Mouse (Mus musculus): ENCODE measurements around the gene Apeh. TPM values are rescaled to one million over a fixed set of nuclear protein-coding genes. Genes with fewer than 3 reads are reported as not detected.

Apeh gene
- polyA plus RNA-seq, 1 experiment = 206 TPM

DNA sequence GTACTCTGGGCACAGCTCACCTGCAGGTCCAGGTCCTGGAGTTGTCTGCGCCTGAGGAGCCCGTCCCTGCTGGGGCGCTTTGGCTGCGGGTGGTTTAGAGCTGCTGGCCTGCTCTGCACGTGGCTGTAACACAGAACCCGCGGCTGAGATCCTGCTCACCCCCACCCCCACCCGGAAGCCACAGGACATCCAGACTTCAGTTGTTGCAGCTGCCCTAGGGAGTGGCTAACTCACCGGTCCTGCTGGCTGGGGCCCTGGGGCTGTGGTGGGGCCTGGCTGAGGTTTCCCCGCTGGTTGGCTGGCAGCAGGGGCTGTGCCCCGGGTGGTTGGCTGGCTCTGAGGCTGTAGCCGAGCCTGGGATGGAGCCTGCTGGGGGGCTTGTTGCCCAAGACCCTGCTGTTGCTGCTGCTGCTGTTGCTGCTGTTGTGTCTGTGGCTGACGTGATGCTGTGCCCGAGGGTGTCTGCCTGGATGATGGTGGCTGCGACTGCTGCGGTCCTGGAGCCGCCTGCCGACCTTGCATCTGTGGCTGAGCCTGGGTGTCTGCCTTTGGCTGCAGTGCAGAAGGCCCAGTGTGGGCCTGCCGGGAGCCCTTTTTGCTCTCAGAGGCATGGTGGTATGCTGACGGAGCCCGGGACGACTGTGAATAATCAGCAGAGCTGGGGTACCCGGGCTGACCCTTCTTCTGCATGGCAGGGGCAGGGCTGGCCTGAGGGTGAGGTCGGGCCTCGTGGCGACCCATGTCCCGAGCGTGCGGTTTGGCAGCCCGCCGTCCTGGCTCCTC, 10.6 kb upstream of the Apeh start:
- H3K4me1 ChIP-seq (ENCODE audit: control insufficient read depth, insufficient read depth, low read length) = peaks cover 9% of the 10 kb centered on the region
- TF ChIP-seq CTCF (IDR thresholded peaks at IDR 0.05; ENCODE audit: control insufficient read depth, insufficient read depth, low read length) (no peak), POLR2A (IDR thresholded peaks at IDR 0.05; ENCODE audit: borderline replicate concordance, control insufficient read depth, low read depth, low read length) (0 out of 2 replicates have a peak, but pooled peaks have one; percentile 14)
- peak overlapping the region; percentile 71; the same call in 1 of the 2 replicates for H3K27ac ChIP-seq (ENCODE audit: control insufficient read depth, insufficient read depth, low read depth, low read length, poor library complexity)
- WGBS = 37% methylated on average over 31 of the region's 31 CpGs
- H3K4me3 ChIP-seq (replicated peaks; ENCODE audit: control insufficient read depth, low read depth, low read length) = peak overlapping the region; percentile 46

- H3K27ac ChIP-seq (ENCODE audit: control insufficient read depth, insufficient read depth, low read depth, low read length, poor library complexity) = no peak overlapping the region
- no peak for TF ChIP-seq CTCF (IDR thresholded peaks at IDR 0.05; ENCODE audit: control insufficient read depth, insufficient read depth, low read length)
- no peak for TF ChIP-seq POLR2A (IDR thresholded peaks at IDR 0.05; ENCODE audit: borderline replicate concordance, control insufficient read depth, low read depth, low read length)
- 94% methylated on average over 8 of the region's 8 CpGs for WGBS
- H3K4me3 ChIP-seq (replicated peaks; ENCODE audit: control insufficient read depth, low read depth, low read length) = no peak overlapping the region
- H3K4me1 ChIP-seq (ENCODE audit: control insufficient read depth, insufficient read depth, low read length) = no peaks in the 10 kb centered on the region
Measured at GRCm38 (mm10) chr9:108099619-108100018, 5.2 kb upstream of the Apeh start.

DNA sequence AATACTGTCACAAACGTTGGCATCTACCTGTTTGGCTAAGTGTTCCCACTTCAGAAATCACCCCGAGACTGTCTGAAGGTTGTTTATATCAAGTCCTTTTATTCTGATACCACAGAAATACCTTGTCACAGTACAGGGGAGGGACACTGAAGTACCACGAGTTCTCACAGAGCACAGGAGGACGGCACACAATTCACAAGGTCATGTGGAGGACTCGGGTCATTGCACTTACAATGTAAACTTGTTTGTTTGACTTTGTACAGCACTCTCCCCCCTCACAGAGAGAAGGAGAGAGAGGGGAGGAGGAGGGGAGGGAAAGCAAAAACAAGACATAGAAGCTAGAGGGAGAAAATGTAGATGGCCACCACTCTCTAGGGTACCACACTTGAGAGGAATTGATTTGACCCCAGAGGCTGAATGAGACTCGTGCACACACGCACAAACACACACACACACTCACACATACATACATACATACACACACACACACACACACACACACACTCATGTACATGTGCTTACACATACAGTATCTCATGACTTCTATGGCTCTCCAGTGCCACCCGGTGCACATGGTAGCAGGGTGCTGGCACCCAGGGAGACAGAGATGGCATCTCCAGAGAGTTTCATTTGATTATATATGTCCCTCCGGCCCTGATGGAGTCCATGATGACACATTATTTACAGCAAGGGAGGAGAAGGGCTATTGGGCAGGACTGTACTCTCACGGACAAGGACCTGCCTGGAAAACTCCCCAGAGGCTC, 1.7 kb upstream of the Apeh start:
- H3K4me3 ChIP-seq (replicated peaks; ENCODE audit: control insufficient read depth, low read depth, low read length) = peak overlapping the region; percentile 72
- TF ChIP-seq CTCF (IDR thresholded peaks at IDR 0.05; ENCODE audit: control insufficient read depth, insufficient read depth, low read length) (peak; percentile 29; the same call in 1 of the 2 replicates), POLR2A (IDR thresholded peaks at IDR 0.05; ENCODE audit: borderline replicate concordance, control insufficient read depth, low read depth, low read length) (no peak)
- peak overlapping the region; percentile 59 for H3K27ac ChIP-seq (ENCODE audit: control insufficient read depth, insufficient read depth, low read depth, low read length, poor library complexity)

DNA sequence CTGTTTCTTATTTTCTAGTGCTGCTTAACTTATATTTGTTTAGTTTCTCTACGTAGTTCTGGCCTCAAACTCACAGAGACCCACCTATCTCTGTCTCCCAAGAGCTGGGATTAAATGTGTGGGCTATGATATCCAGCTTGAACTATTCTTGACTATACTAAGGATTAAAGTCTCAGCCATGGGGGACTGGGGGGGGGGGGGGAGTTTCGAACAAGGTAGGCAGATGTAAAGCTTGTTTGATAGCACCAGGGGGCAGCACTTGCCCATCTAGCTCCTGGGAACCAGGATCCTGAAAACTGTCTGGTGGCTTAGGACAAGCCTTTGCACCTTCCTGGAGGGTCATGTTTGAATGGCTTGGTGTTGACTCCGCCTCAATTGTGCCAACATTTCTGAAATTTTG, 1.1 kb upstream of the Apeh start:
- Histone ChIP-seq H3K27ac (ENCODE audit: control insufficient read depth, insufficient read depth, low read depth, low read length, poor library complexity) (peak overlapping the region; percentile 88; the same call in 1 of the 2 replicates), H3K4me1 (ENCODE audit: control insufficient read depth, insufficient read depth, low read length) (no peaks in the 10 kb centered on the region; the same call in 1 of the 2 replicates), H3K4me3 (replicated peaks; ENCODE audit: control insufficient read depth, low read depth, low read length) (peak overlapping the region; percentile 59)
- TF ChIP-seq CTCF (IDR thresholded peaks at IDR 0.05; ENCODE audit: control insufficient read depth, insufficient read depth, low read length) = peak; percentile 86
- TF ChIP-seq POLR2A (IDR thresholded peaks at IDR 0.05; ENCODE audit: borderline replicate concordance, control insufficient read depth, low read depth, low read length) = 0 out of 2 replicates have a peak, but pooled peaks have one; percentile 19
- 3% methylated on average over 3 of the region's 3 CpGs for WGBS

More for the DNA sequence above, 1.7 kb upstream of the Apeh start:
- no peaks in the 10 kb centered on the region; the same call in 1 of the 2 replicates for H3K4me1 ChIP-seq (ENCODE audit: control insufficient read depth, insufficient read depth, low read length)
- 56% methylated on average over 10 of the region's 10 CpGs for WGBS

DNA sequence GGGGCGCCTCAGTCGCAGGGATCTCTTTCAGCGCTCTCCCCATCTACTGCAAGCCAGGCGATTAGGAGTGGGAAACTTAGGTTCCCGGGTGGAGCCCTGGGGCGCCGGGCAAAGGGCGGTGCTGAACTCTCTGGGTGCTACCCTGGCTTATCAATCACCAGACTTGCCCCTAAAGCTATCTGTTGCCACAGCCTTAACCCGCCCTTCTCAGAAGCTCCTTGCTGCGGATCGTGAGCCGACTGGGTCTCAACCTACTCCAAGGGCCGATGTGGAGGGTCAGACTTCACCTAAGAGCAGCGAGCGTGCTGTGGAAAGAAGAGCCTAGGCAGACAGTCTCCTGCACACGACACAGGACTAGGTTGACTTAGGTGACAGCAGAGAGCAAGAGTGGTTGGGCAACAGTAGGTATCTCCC, 599 bp upstream of the Apeh start:
- TF ChIP-seq POLR2A (IDR thresholded peaks at IDR 0.05; ENCODE audit: borderline replicate concordance, control insufficient read depth, low read depth, low read length) (peak; percentile 66; the same call in 1 of the 2 replicates), CTCF (IDR thresholded peaks at IDR 0.05; ENCODE audit: control insufficient read depth, insufficient read depth, low read length) (no peak)
- H3K4me3 ChIP-seq (replicated peaks; ENCODE audit: control insufficient read depth, low read depth, low read length) = peak overlapping the region; percentile 97
- no peaks in the 10 kb centered on the region; the same call in 1 of the 2 replicates for H3K4me1 ChIP-seq (ENCODE audit: control insufficient read depth, insufficient read depth, low read length)
- WGBS = 1% methylated on average over 16 of the region's 16 CpGs
- peak overlapping the region; percentile 88 for H3K27ac ChIP-seq (ENCODE audit: control insufficient read depth, insufficient read depth, low read depth, low read length, poor library complexity)

- Histone ChIP-seq H3K4me1 (ENCODE audit: control insufficient read depth, insufficient read depth, low read length) (no peaks in the 10 kb centered on the region; the same call in 1 of the 2 replicates), H3K27ac (ENCODE audit: control insufficient read depth, insufficient read depth, low read depth, low read length, poor library complexity) (peak overlapping the region; percentile 88), H3K4me3 (replicated peaks; ENCODE audit: control insufficient read depth, low read depth, low read length) (peak overlapping the region; percentile 97)
- TF ChIP-seq POLR2A (IDR thresholded peaks at IDR 0.05; ENCODE audit: borderline replicate concordance, control insufficient read depth, low read depth, low read length) = no peak
- TF ChIP-seq CTCF (IDR thresholded peaks at IDR 0.05; ENCODE audit: control insufficient read depth, insufficient read depth, low read length) = no peak
- 67% methylated on average over 10 of the region's 10 CpGs for WGBS
Measured at GRCm38 (mm10) chr9:108093586-108093985, 820 bp downstream of the Apeh start.

- Histone ChIP-seq H3K4me1 (ENCODE audit: control insufficient read depth, insufficient read depth, low read length) (no peaks in the 10 kb centered on the region; the same call in 1 of the 2 replicates), H3K27ac (ENCODE audit: control insufficient read depth, insufficient read depth, low read depth, low read length, poor library complexity) (no peak overlapping the region), H3K4me3 (replicated peaks; ENCODE audit: control insufficient read depth, low read depth, low read length) (no peak overlapping the region)
- TF ChIP-seq CTCF (IDR thresholded peaks at IDR 0.05; ENCODE audit: control insufficient read depth, insufficient read depth, low read length) (no peak), POLR2A (IDR thresholded peaks at IDR 0.05; ENCODE audit: borderline replicate concordance, control insufficient read depth, low read depth, low read length) (no peak)
- WGBS = 94% methylated on average over 7 of the region's 7 CpGs
Measured at GRCm38 (mm10) chr9:108090611-108091120, 3.7 kb downstream of the Apeh start.
